Mouse (Mus musculus): ENCODE results near the gene Anxa3.

DNA sequence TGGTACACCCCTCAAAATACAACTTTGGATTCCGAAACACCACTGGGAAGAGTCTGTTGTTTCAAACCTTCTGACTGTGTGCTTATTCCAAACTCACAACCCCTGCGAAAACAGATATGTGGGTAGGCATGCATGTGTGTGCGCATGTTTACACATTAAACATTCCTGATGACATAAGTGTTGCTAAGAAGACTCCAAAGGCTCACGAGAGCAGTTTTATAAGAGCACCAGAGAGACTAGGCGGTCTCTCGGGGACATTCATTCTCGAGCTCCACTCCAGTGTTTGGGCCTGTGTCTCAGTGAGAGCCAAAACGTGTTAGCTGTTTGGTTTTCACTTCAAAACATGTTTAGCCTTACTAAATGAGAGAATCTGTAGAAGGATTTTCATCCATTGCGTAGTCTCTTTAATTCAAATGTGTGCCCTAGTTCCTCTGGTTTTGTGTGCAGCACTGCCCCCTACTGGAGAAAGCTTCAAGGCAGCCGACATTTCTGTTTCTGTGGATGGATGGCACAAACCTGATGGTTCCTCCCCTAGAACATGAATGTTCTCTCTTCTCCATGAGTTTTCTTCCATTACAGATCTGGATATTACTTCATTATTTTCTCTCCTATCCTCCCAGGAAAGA, 24.2 kb upstream of the Anxa3 start:
- peak; percentile 52; the same call in 1 of the 2 replicates for TF ChIP-seq CTCF (IDR thresholded peaks at IDR 0.05; ENCODE audit: control insufficient read depth, insufficient read depth, insufficient replicate concordance, low read depth, low read length)
- no peak for TF ChIP-seq POLR2A (IDR thresholded peaks at IDR 0.05; ENCODE audit: control insufficient read depth, low read depth, low read length)
